Mouse (Mus musculus) kidney, adult 2 months (tissue): ENCODE measurements at regions not wholly inside any gene's neighbourhood (a gene's known extent, or its start where the extent isn't known, plus 50 kb on each side); places are given as distances from the start of the nearest gene placed in this dataset.

ENCODE experiments used
- DNase-seq: peaks from one replicate; pipeline ENCODE4 v3.0.0; 2021
- H3K27ac ChIP-seq: fragments of 200-500 bp; 2 replicates; pipeline ENCODE4 v1.5.1; 2012; ENCODE audit warnings: low read depth, low read length, control low read depth, inconsistent platforms; ENCODE audit not compliant: insufficient read depth
- H3K27me3 ChIP-seq: fragments of 200-500 bp; replicated peaks from 2 replicates; pipeline ENCODE4 v1.6.1; 2012; ENCODE audit warnings: mild to moderate bottlenecking, moderate library complexity, low read length, inconsistent platforms; ENCODE audit not compliant: control insufficient read depth, insufficient read depth
- H3K36me3 ChIP-seq: fragments of 200-500 bp; 2 replicates; pipeline ENCODE4 v1.6.1; 2012; ENCODE audit warnings: mild to moderate bottlenecking, moderate library complexity, low read length, inconsistent platforms; ENCODE audit not compliant: control insufficient read depth, insufficient read depth
- H3K4me1 ChIP-seq: fragments of 200-500 bp; 2 replicates; pipeline ENCODE4 v1.6.1; 2011; ENCODE audit warnings: low read length; ENCODE audit not compliant: control insufficient read depth, insufficient read depth
- H3K4me3 ChIP-seq: fragments of 200-500 bp; 2 replicates; pipeline ENCODE4 v1.5.1; 2011; ENCODE audit warnings: mild to moderate bottlenecking, low read depth, low read length, control low read depth; ENCODE audit not compliant: insufficient read depth
- CTCF ChIP-seq: fragments of 200-500 bp; conservative IDR thresholded peaks from 2 replicates; pipeline ENCODE4 v1.5.1; 2011; ENCODE audit warnings: low read depth, mild to moderate bottlenecking, control low read depth, low read length, moderate library complexity, mixed read lengths; ENCODE audit not compliant: insufficient read depth, insufficient read length
- POLR2A ChIP-seq: fragments of 200-500 bp; IDR thresholded peaks from one replicate; pipeline ENCODE4 v1.6.1; 2011; ENCODE audit warnings: low read depth, low read length, control low read depth
- WGBS: fragments of 180-500 bp; shearing (Covaris S2); methylation state at CpG from one replicate; pipeline ENCODE4 v1.1.7; 2018; 5-methylcytosine and 5-hydroxymethylcytosine counted together

DNA sequence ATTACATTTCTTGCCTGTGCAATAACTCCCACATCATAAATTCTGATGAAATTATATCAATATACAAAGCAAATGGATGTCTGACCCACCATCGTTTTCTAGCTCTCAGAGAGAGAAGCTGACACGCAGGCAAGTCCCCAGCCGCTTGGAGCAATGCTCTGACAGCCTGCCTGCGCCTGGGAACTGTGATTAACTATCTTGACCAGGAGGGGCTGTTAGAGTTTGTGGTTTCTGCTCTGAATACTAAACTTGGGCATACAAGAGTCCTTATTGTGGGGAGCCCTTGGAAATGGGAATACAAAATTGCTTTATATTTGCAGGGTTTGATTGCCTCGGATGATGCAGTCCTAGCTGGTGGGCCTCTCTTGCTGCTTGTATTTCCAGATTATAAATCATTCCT is 98.6 kb upstream of the Fam204a start:
- H3K4me1 ChIP-seq = no peaks in the 10 kb centered on the region
- WGBS = 42% methylated on average over 5 of the region's 5 CpGs

DNA sequence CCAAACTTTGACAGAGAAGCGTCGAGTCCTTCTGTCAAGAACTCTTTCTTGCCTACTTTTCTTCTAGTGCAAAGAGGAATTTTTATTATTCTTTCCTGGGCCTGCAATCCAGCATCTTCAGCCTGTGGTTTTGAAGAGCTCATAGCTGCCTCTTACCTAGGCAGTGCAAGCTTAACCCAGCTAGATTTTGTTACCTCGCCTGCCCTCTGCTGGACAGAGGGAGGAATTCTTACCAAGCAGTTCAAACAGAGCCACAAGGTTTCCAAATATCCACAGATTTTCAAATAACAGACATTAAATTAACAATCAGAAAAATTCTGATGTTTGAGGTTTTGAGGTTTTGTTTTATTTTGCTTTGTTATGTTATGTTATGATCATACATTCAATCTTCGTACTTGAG is 84.1 kb upstream of the Fam204a start:
- TF ChIP-seq CTCF = peak; percentile 78
- TF ChIP-seq POLR2A = no peak
- WGBS = 20% methylated on average over 4 of the region's 4 CpGs
- DNase-seq = peak; percentile 67
- H3K27ac ChIP-seq = no peak overlapping the region
- H3K4me1 ChIP-seq = no peaks in the 10 kb centered on the region
- H3K36me3 ChIP-seq = no peaks in the 10 kb centered on the region
- H3K27me3 ChIP-seq = no peaks in the 10 kb centered on the region
- no peak overlapping the region for H3K4me3 ChIP-seq

More for the DNA sequence above, 98.6 kb upstream of the Fam204a start:
- no peaks in the 10 kb centered on the region for H3K36me3 ChIP-seq
- H3K4me3 ChIP-seq = no peak overlapping the region
- no peaks in the 10 kb centered on the region for H3K27me3 ChIP-seq
- TF ChIP-seq POLR2A = no peak
- no peak for TF ChIP-seq CTCF
- no peak for DNase-seq
- no peak overlapping the region for H3K27ac ChIP-seq

DNA sequence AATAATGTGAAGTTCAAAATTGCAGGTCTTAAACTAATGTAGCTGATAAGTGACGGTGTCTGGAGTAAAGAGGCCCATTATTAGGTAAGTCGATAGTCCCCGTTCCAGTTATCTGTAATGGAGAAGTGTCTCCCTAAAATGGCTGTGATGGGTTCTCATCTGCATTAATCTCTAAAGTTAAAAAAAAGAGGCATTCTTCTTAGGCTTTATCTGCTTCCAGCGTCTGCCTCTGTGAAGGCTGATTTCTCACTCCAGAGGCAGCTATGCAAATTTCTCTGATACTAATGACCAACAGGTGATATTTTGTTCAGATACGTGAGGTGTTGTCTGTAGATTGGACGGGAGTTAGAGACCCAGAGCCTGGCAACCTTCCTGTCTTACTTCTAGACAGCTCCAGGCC is 75.9 kb upstream of the Fam204a start:
- H3K4me3 ChIP-seq = no peak overlapping the region
- no peaks in the 10 kb centered on the region for H3K27me3 ChIP-seq
- no peaks in the 10 kb centered on the region for H3K4me1 ChIP-seq
- no peak overlapping the region for H3K27ac ChIP-seq
- DNase-seq = no peak
- H3K36me3 ChIP-seq = no peaks in the 10 kb centered on the region
- WGBS = 73% methylated on average over 6 of the region's 6 CpGs
- TF ChIP-seq CTCF (no peak), POLR2A (no peak)

DNA sequence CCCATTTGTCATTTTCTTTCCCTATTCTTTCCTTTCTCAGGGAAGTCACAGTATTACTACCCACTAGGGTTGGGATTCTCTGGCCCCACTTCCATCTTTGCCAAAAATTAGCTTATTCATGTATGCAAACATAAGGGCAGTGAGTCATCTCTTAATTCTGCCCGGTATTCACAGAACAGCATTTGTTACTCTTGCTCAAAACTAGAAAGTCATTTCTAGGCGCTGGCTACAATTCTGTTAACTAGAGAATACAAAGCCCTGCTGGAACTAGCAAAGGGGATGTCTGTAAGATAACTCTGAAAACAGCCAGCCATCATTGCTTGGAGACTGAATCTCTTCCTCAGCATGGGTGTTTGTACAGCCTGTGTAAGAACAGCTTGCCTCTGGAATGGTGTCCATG is 74.4 kb upstream of the Fam204a start:
- no peak for DNase-seq
- 91% methylated on average over 2 of the region's 2 CpGs for WGBS
- TF ChIP-seq CTCF (no peak), POLR2A (no peak)
- Histone ChIP-seq H3K27me3 (no peaks in the 10 kb centered on the region), H3K4me1 (no peaks in the 10 kb centered on the region), H3K4me3 (no peak overlapping the region), H3K36me3 (no peaks in the 10 kb centered on the region), H3K27ac (no peak overlapping the region)

DNA sequence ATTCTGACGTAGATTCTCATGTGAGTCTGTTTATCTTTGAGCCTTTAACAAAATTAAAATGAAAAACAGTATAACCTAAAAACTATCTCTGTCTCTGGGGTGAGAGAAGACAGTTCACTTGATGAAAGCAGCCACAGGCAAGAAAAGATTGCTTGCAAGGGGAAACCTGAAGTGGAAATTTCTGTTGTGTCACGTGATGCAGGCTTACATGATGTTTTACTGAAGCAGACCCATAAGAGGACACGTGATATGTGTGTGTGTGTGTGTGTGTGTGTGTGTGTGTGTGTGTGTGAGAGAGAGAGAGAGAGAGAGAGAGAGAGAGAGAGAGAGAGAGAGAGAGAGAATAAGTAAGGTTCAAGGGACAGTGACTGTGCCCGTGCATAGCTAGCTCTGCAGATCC is 63.7 kb upstream of the Fam204a start:
- TF ChIP-seq CTCF (no peak), POLR2A (no peak)
- Histone ChIP-seq H3K4me3 (no peak overlapping the region), H3K36me3 (no peaks in the 10 kb centered on the region), H3K27ac (no peak overlapping the region), H3K27me3 (no peaks in the 10 kb centered on the region), H3K4me1 (no peaks in the 10 kb centered on the region)
- WGBS = 78% methylated on average over 4 of the region's 4 CpGs
- DNase-seq = no peak

DNA sequence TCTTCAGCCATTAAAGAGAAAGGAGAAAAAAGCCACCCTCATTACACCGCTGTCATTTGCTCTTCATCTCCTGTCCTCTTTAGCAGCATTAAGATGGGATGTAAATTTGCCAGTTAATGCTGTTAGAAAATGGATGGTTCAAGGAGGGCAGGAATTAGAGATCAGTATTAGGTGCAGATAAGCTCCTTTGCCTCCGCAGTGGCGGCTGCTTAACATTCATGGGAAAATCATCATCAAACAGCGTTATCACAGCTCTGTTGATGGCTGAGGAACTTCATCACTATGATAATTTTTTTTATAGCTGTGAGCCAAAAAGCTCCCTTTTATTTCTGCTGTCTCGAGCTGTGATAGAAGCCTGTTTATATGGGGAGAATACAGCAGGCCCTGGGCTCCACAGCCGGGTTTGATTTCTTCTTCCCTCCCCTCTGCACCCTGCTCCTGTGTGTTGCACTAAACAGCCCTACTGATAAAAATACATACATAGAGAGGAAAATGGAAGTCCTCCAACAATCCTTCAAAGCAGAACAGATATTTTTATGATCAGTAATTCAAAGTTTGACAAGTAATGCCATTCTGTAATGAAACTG is 60.4 kb upstream of the Fam204a start:
- Histone ChIP-seq H3K4me1 (no peaks in the 10 kb centered on the region), H3K27me3 (no peaks in the 10 kb centered on the region), H3K27ac (no peak overlapping the region), H3K36me3 (no peaks in the 10 kb centered on the region), H3K4me3 (no peak overlapping the region)
- WGBS = 62% methylated on average over 6 of the region's 6 CpGs
- TF ChIP-seq CTCF = no peak
- TF ChIP-seq POLR2A = no peak
- no peak for DNase-seq

DNA sequence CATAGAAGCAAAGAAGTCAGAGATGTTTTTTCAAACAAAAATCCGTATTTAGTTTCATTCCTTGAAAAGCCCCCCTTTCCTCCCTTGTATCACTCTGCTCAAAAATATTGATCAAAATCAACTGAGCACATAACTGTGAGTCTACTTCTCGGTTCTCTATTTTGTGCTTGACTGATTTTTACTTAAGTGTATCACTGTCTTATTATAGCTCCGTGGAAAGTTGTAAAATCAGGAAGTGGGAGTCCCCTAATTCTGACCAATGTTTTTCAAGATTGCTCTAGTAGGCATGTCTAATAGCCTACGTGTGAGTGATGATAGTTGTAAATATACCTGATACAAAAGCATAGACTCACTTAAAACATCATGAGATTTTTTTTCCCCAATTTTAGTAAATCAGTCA is 58.4 kb upstream of the Fam204a start:
- WGBS = 39% methylated on average over 4 of the region's 4 CpGs
- TF ChIP-seq CTCF = no peak
- no peak for TF ChIP-seq POLR2A
- Histone ChIP-seq H3K27me3 (no peaks in the 10 kb centered on the region), H3K27ac (no peak overlapping the region), H3K4me1 (no peaks in the 10 kb centered on the region), H3K4me3 (no peak overlapping the region), H3K36me3 (no peaks in the 10 kb centered on the region)
- DNase-seq = no peak
